Mouse (Mus musculus): ENCODE data around the gene Trmt112.

The Trmt112 gene

GRCm38 (mm10) chr19:6948186-6948585, 38.7 kb downstream of the Trmt112 start:
- DNase-seq (ENCODE audit: low spot score in 2 of 2), result no peak

GRCm38 (mm10) chr19:6949532-6949931, 40.0 kb downstream of the Trmt112 start:
- no peak for DNase-seq (ENCODE audit: low spot score in 2 of 2)

- DNase-seq (ENCODE audit: low spot score in 2 of 2), result no peak
Measured at GRCm38 (mm10) chr19:6949951-6950350, 40.5 kb downstream of the Trmt112 start.

GRCm38 (mm10) chr19:6950613-6951153, 41.2 kb downstream of the Trmt112 start:
- DNase-seq (ENCODE audit: low spot score in 2 of 2), result peak in 1 of 2 experiments; percentile 68

- DNase-seq (ENCODE audit: low spot score in 2 of 2), result peak; percentile 76 to 85
Measured at GRCm38 (mm10) chr19:6951381-6951968, 42.0 kb downstream of the Trmt112 start.

GRCm38 (mm10) chr19:6951994-6952711, 42.7 kb downstream of the Trmt112 start:
- peak; percentile 62 to 82 for DNase-seq (ENCODE audit: low spot score in 2 of 2)

GRCm38 (mm10) chr19:6952712-6953037, 43.2 kb downstream of the Trmt112 start:
- DNase-seq (ENCODE audit: low spot score in 2 of 2), result peak in 1 of 2 experiments; percentile 68

GRCm38 (mm10) chr19:6954046-6954445, 44.5 kb downstream of the Trmt112 start:
- peak; percentile 48 to 78 for DNase-seq (ENCODE audit: low spot score in 2 of 2)

GRCm38 (mm10) chr19:6955424-6955823, 45.9 kb downstream of the Trmt112 start:
- DNase-seq (ENCODE audit: low spot score in 2 of 2), result no peak

- DNase-seq (ENCODE audit: low spot score in 2 of 2), result no peak
Measured at GRCm38 (mm10) chr19:6956461-6956860, 47.0 kb downstream of the Trmt112 start.

All from spleen, postnatal 4 days (tissue).